Mouse (Mus musculus): ENCODE results near the gene Isx.

DNA sequence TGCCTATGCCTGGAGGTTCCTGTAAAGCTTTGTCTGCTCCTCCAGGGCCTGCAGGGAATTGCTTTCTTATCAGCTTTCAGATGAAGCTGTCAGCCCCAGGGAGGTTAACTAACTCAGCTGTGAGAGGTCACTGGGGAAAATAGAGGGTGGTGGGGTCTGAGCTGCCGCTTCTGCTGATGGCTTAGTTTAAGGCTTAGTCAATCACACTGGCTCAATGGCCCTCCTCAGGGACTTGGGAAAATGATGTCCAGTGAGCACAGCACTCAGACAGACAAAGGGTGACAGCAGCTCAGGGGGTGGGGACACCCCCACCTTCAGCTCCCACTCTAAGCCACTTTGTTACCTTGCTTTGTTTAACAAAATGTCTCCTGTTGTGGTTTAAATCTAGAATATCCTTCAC, 55.0 kb downstream of the Isx start:
- TF ChIP-seq POLR2A (IDR thresholded peaks at IDR 0.05; ENCODE audit: control insufficient read depth, extremely low read depth, insufficient read depth, low read length, poor library complexity) (no peak), CTCF (IDR thresholded peaks at IDR 0.05; ENCODE audit: borderline replicate concordance, control insufficient read depth, extremely low read depth, insufficient read depth, low read length, poor library complexity) (no peak)

All from thymus, adult 2 months (tissue).